Mouse (Mus musculus): ENCODE results near the gene Mamstr. TPM values are rescaled to one million over a fixed set of nuclear protein-coding genes. Genes with fewer than 3 reads are reported as not detected.
"Not testable (repeated sequence)": the region's sequence is repeated elsewhere in the genome, so short reads cannot be mapped to it uniquely, and the experiment has no call there.

The Mamstr gene
- total and polyA plus RNA-seq, 2 experiments from 2014 or later: 6.5 to 7.7 TPM

GRCm38 (mm10) chr7:45654424-45655047, 14.8 kb downstream of the Mamstr start:
- peak overlapping the region; percentile 18; the same call in 1 of the 2 replicates for H3K4me3 ChIP-seq (ENCODE audit: low read depth, low read length)
- TF ChIP-seq EP300 (IDR thresholded peaks at IDR 0.05; ENCODE audit: low read depth) (no peak), CTCF (IDR thresholded peaks at IDR 0.05; ENCODE audit: low read depth) (no peak)
- H3K9me3 ChIP-seq (replicated peaks; ENCODE audit: control insufficient read depth, low read length): peaks cover 8% of the 10 kb centered on the region; the same call in 1 of the 2 replicates
- no peak for ATAC-seq (ENCODE audit: insufficient read depth, low read depth)
- H3K36me3 ChIP-seq (replicated peaks; ENCODE audit: control insufficient read depth, insufficient read depth, low read length): no peaks in the 10 kb centered on the region
- no peaks in the 10 kb centered on the region for H3K27me3 ChIP-seq (ENCODE audit: control insufficient read depth, insufficient read depth, low read length)
- 27% methylated on average over 17 of the region's 17 CpGs for WGBS
- DNase-seq (ENCODE audit: low spot score): no peak
- H3K4me1 ChIP-seq (ENCODE audit: control insufficient read depth, insufficient read depth): peaks cover 11% of the 10 kb centered on the region; the same call in 1 of the 2 replicates
- no peak overlapping the region for H3K9ac ChIP-seq (replicated peaks; ENCODE audit: low read depth, low read length)
- no peak overlapping the region for H3K27ac ChIP-seq (ENCODE audit: low read depth)
- peak overlapping the region; percentile 50 for H3K4me2 ChIP-seq (ENCODE audit: low read depth, low read length)

DNA sequence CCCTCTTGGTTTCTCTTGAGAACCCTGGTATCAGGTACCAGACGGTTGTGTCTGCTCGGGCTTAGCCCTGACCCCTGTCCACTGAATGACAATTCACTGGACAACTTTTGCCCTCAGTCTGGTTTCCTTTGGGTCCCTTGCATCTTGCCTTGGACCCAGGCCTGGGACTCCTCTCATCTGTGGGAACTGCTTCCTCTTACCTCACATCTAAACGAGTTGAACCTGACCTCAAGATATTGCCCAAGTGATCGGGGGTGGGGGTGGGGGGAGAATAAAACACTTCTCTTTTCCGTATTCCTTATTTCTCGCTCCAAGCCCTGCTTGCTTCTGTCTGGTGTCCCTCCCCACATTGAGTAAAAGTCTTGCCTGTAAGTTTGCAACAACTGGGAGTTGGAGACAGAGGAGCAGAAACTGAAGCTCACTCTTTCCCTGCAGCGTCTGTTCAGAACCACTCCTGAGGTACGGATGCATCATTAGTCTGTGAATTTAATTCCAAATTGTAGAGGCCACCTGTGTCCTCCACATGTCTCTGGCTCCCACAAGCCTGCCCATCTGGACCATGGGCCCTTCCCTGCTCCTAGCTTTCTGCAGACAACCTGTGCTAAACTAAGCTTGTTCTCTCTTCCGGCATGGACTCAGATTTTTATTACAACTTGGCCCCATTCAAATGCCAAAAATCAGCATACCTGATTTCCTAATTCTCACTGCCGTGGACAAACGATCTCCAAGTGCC, 21.1 kb downstream of the Mamstr start:
- no peaks in the 10 kb centered on the region for H3K36me3 ChIP-seq (replicated peaks; ENCODE audit: control insufficient read depth, insufficient read depth, low read length)
- H3K9me3 ChIP-seq (replicated peaks; ENCODE audit: control insufficient read depth, low read length): peaks cover 8% of the 10 kb centered on the region; the same call in 1 of the 2 replicates
- no peak for TF ChIP-seq CTCF (IDR thresholded peaks at IDR 0.05; ENCODE audit: low read depth)
- no peak for TF ChIP-seq EP300 (IDR thresholded peaks at IDR 0.05; ENCODE audit: low read depth)
- DNase-seq (ENCODE audit: low spot score): no peak
- no peak for ATAC-seq (ENCODE audit: insufficient read depth, low read depth)
- no peak overlapping the region for H3K9ac ChIP-seq (replicated peaks; ENCODE audit: low read depth, low read length)
- H3K27ac ChIP-seq (ENCODE audit: low read depth): no peak overlapping the region
- no peaks in the 10 kb centered on the region for H3K27me3 ChIP-seq (ENCODE audit: control insufficient read depth, insufficient read depth, low read length)
- H3K4me2 ChIP-seq (ENCODE audit: low read depth, low read length): no peak overlapping the region
- H3K4me1 ChIP-seq (ENCODE audit: control insufficient read depth, insufficient read depth): peaks cover 3% of the 10 kb centered on the region; the same call in 1 of the 2 replicates
- H3K4me3 ChIP-seq (ENCODE audit: low read depth, low read length): no peak overlapping the region
- 82% methylated on average over 11 of the region's 11 CpGs for WGBS

DNA sequence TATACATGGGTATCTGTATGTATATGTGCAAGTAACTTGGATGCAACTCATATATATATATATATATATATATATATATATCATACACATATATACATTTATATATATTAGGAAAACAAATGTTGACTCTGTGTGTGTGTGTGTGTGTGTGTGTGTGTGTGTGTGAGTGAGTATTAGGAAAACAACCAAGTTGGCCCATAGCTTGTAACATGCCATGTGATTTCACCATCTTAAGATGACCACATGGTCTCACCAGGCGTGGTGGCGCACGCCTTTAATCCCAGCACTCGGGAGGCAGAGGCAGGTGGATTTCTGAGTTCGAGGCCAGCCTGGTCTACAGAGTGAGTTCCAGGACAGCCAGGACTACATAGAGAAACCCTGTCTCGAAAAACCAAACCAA, 21.9 kb downstream of the Mamstr start:
- H3K27me3 ChIP-seq (ENCODE audit: control insufficient read depth, insufficient read depth, low read length); H3K9ac ChIP-seq (replicated peaks; ENCODE audit: low read depth, low read length); ATAC-seq (ENCODE audit: insufficient read depth, low read depth); H3K27ac ChIP-seq (ENCODE audit: low read depth); H3K4me3 ChIP-seq (ENCODE audit: low read depth, low read length); H3K4me1 ChIP-seq (ENCODE audit: control insufficient read depth, insufficient read depth); H3K9me3 ChIP-seq (replicated peaks; ENCODE audit: control insufficient read depth, low read length); DNase-seq (ENCODE audit: low spot score); H3K36me3 ChIP-seq (replicated peaks; ENCODE audit: control insufficient read depth, insufficient read depth, low read length); H3K4me2 ChIP-seq (ENCODE audit: low read depth, low read length): not testable (repeated sequence)
- 87% methylated on average over 6 of the region's 6 CpGs for WGBS

- no peak overlapping the region for H3K9ac ChIP-seq (replicated peaks; ENCODE audit: low read depth, low read length)
- H3K4me2 ChIP-seq (ENCODE audit: low read depth, low read length): no peak overlapping the region
- H3K27me3 ChIP-seq (ENCODE audit: control insufficient read depth, insufficient read depth, low read length): no peaks in the 10 kb centered on the region
- no peaks in the 10 kb centered on the region for H3K9me3 ChIP-seq (replicated peaks; ENCODE audit: control insufficient read depth, low read length)
- DNase-seq (ENCODE audit: low spot score) (no peak), ATAC-seq (ENCODE audit: insufficient read depth, low read depth) (no peak)
- TF ChIP-seq EP300 (IDR thresholded peaks at IDR 0.05; ENCODE audit: low read depth) (no peak), CTCF (IDR thresholded peaks at IDR 0.05; ENCODE audit: low read depth) (no peak)
- no peaks in the 10 kb centered on the region for H3K36me3 ChIP-seq (replicated peaks; ENCODE audit: control insufficient read depth, insufficient read depth, low read length)
- H3K27ac ChIP-seq (ENCODE audit: low read depth): no peak overlapping the region
- H3K4me1 ChIP-seq (ENCODE audit: control insufficient read depth, insufficient read depth): peaks cover 3% of the 10 kb centered on the region; the same call in 1 of the 2 replicates
- 52% methylated on average over 13 of the region's 13 CpGs for WGBS
- H3K4me3 ChIP-seq (ENCODE audit: low read depth, low read length): no peak overlapping the region
Observed at GRCm38 (mm10) chr7:45665303-45666138, 25.7 kb downstream of the Mamstr start.

- WGBS: 83% methylated on average over 7 of the region's 7 CpGs
- ATAC-seq (ENCODE audit: insufficient read depth, low read depth): no peak
- no peak within 1 kb of the TSS for H3K4me2 ChIP-seq (ENCODE audit: low read depth, low read length)
Observed at GRCm38 (mm10) chr7:45666161-45666560, 26.4 kb downstream of the Mamstr start, which contains the start of gene Fut2. Gene Fut2, minus strand, starts transcription at chr7:45666394.

More at GRCm38 (mm10) chr7:45666161-45666560, 26.4 kb downstream of the Mamstr start, which contains the start of gene Fut2:
- Histone ChIP-seq H3K4me3 (ENCODE audit: low read depth, low read length) (no peak within 1 kb of the TSS), H3K27ac (ENCODE audit: low read depth) (no peak within 1 kb of the TSS), H3K36me3 (replicated peaks; ENCODE audit: control insufficient read depth, insufficient read depth, low read length) (no peaks in the 10 kb centered on the region), H3K4me1 (ENCODE audit: control insufficient read depth, insufficient read depth) (peaks cover 3% of the 10 kb centered on the region; the same call in 1 of the 2 replicates), H3K27me3 (ENCODE audit: control insufficient read depth, insufficient read depth, low read length) (no peaks in the 10 kb centered on the region), H3K9ac (replicated peaks; ENCODE audit: low read depth, low read length) (no peak within 1 kb of the TSS), H3K9me3 (replicated peaks; ENCODE audit: control insufficient read depth, low read length) (no peaks in the 10 kb centered on the region)
- DNase-seq (ENCODE audit: low spot score): no peak
- no peak for TF ChIP-seq EP300 (IDR thresholded peaks at IDR 0.05; ENCODE audit: low read depth)
- no peak for TF ChIP-seq CTCF (IDR thresholded peaks at IDR 0.05; ENCODE audit: low read depth)

Data from heart, postnatal 0 days (tissue).